Mouse (Mus musculus): ENCODE results near the gene Rhno1. TPM values are rescaled to one million over a fixed set of nuclear protein-coding genes. Genes with fewer than 3 reads are reported as not detected.

Gene Rhno1
- total and polyA plus RNA-seq, 2 experiments from 2014 or later, result 22.8 to 53.9 TPM

DNA sequence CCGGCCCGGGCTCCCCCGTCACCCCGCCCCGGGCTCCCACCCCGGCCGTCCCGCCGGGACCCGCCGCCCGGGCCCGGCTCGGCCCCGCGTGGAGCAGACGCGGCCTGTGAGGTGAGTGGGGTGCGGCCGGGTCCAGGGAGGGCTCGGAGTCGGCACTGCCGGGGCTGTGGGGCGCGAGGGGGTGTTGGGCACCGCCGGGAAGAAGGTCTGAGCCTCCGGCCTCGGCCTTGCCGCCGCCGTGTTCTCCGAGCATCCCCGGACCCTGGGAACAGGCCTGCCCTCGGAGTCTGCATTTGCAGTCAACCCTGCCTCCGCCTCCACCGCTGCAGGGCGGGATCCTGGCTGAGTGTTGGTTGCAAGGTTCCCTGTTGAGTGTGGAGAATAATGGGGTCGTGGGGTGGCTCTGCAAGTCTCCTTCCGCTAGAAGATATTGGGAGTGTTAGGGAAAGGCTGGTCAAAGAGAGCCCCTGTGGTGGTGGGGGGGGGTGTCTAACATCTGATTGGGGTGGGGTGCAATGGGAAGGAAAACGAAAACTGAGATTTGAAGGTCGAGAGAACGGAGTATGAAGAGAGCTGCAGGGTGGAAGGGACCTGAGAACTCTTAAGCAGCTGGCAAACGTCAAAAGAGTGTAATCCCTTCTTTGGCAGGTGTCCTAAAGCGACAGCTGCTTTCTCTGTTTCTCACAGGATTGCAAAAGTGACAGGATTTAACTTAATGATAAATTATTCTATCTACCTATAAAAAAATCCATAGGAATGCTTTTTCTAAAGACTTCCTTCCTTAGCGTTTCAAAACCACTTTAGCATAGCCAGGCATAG, 505 bp upstream of the Rhno1 start:
- Histone ChIP-seq H3K9ac (replicated peaks; ENCODE audit: low read length) (peak overlapping the region; percentile 75), H3K4me3 (ENCODE audit: low read length) (peak overlapping the region; percentile 89), H3K9me3 (ENCODE audit: low read length) (no peaks in the 10 kb centered on the region), H3K4me1 (ENCODE audit: insufficient read depth, low read length) (no peaks in the 10 kb centered on the region), H3K4me2 (ENCODE audit: low read depth, low read length) (peak overlapping the region; percentile 100), H3K27ac (peak overlapping the region; percentile 83), H3K27me3 (ENCODE audit: insufficient read depth, low read length) (no peaks in the 10 kb centered on the region), H3K36me3 (ENCODE audit: insufficient read depth, low read length) (no peaks in the 10 kb centered on the region; the same call in 1 of the 2 replicates)
- peak; percentile 1; the same call in 1 of the 2 replicates for ATAC-seq
- peak; percentile 37 for DNase-seq (ENCODE audit: low spot score)
- no peak for TF ChIP-seq CTCF (IDR thresholded peaks at IDR 0.05; ENCODE audit: low read depth)
- under 1% methylated on average over 44 of the region's 46 CpGs for WGBS

DNA sequence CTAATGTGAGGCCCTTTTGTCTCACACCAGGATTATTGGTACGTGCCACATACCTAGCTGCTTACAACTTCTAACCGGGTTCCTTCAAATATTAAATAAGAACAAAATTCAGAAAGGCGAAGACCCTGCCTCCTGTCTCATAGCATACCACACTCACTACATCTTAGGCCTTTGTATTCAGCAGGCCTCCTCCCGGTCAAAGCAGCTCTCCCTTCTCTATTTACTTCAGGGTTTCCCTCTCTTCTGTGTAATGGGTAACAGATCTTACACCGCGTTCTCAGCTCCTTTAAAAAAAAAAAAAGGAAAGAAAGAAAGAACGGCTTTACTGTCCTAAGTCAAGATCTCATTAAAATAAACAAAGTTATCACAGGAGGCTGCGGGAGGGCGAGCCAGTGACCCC, 810 bp downstream of the Rhno1 start:
- no peaks in the 10 kb centered on the region for H3K27me3 ChIP-seq (ENCODE audit: insufficient read depth, low read length)
- H3K4me2 ChIP-seq (ENCODE audit: low read depth, low read length), result peak overlapping the region; percentile 100
- ATAC-seq (no peak), DNase-seq (ENCODE audit: low spot score) (no peak)
- H3K9ac ChIP-seq (replicated peaks; ENCODE audit: low read length), result peak overlapping the region; percentile 75
- H3K27ac ChIP-seq, result peak overlapping the region; percentile 83
- H3K36me3 ChIP-seq (ENCODE audit: insufficient read depth, low read length), result peaks cover 4% of the 10 kb centered on the region; the same call in 1 of the 2 replicates
- WGBS, result 12% methylated on average over 9 of the region's 9 CpGs
- TF ChIP-seq CTCF (IDR thresholded peaks at IDR 0.05; ENCODE audit: low read depth), result no peak
- H3K4me3 ChIP-seq (ENCODE audit: low read length), result peak overlapping the region; percentile 89
- no peaks in the 10 kb centered on the region for H3K4me1 ChIP-seq (ENCODE audit: insufficient read depth, low read length)
- H3K9me3 ChIP-seq (ENCODE audit: low read length), result no peaks in the 10 kb centered on the region

DNA sequence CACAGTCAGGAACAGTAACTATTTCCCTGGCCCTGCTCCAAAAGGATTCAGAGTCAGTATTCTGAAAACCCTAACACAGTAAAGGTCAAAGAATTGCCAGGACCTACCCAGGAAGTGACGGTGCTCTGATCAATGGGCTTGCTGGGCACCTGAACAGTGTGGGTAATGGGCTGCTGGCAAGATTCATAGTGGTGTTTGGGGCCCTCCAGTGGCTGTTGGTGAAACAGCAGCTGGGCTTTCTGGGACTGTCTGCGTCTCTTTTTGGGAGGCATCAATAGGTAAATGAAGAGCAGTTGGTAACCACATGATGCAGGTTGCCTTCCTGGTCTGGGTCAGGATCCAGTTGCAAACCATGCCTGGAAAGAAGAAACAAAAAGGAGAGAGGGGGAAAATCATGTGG, 3.7 kb downstream of the Rhno1 start:
- peak; percentile 83 for DNase-seq (ENCODE audit: low spot score)
- peak; percentile 95 for TF ChIP-seq CTCF (IDR thresholded peaks at IDR 0.05; ENCODE audit: low read depth)
- WGBS, result 6% methylated on average over 2 of the region's 2 CpGs

DNA sequence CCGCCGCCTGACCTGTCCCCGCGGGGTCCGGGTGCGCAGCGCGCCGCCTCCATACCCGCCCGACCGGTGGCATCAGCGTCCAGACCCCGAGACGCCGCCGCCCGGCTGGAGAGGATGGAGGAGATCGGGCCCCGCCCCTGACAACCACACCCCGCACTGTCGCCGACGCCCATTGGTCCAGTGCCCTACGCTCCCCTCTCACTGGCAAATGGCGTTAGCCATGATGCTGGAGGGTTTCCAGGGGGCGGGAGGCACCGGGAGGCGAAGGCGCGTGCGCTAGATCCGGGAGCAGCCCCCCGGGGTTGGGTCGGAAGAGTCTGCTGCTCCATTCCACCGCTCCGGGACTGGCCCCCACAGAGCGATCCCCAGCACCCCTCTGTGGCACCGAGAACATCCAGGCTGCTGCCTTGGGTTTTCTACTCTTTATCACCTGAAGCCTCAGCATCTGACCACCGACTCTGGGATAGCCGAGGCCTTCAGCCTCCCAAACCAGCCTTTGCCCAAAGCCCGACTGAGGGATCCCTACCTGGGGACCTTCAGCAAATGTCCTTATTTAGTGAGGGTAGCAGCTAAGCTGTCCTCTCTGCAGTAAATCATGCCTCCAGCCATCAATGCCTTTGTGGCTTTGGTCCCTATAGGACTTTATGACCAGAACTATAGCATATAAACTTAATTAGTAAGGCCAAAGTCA, 6.8 kb downstream of the Rhno1 start, which contains the start of gene Tulp3:
Gene Tulp3 (minus strand): TSS at position 126 of the 691 bp plus-strand sequence.
- Histone ChIP-seq H3K4me1 (ENCODE audit: insufficient read depth, low read length) (0 out of 2 replicates have a peak, but pooled peaks cover 4% of the 10 kb centered on the region), H3K27ac (peak within 1 kb of the TSS; percentile 95), H3K9ac (replicated peaks; ENCODE audit: low read length) (peak within 1 kb of the TSS; percentile 83), H3K4me2 (ENCODE audit: low read depth, low read length) (peak within 1 kb of the TSS; percentile 62), H3K36me3 (ENCODE audit: insufficient read depth, low read length) (peaks cover 4% of the 10 kb centered on the region; the same call in 1 of the 2 replicates), H3K4me3 (ENCODE audit: low read length) (peak within 1 kb of the TSS; percentile 75), H3K27me3 (ENCODE audit: insufficient read depth, low read length) (no peaks in the 10 kb centered on the region), H3K9me3 (ENCODE audit: low read length) (no peaks in the 10 kb centered on the region)
- under 1% methylated on average over 39 of the region's 42 CpGs for WGBS
- DNase-seq (ENCODE audit: low spot score) (peak; percentile 99), ATAC-seq (peak; percentile 98)
- TF ChIP-seq CTCF (IDR thresholded peaks at IDR 0.05; ENCODE audit: low read depth), result no peak

More for the DNA sequence above, 3.7 kb downstream of the Rhno1 start:
- no peak overlapping the region for H3K4me2 ChIP-seq (ENCODE audit: low read depth, low read length)
- H3K27me3 ChIP-seq (ENCODE audit: insufficient read depth, low read length), result no peaks in the 10 kb centered on the region
- H3K9me3 ChIP-seq (ENCODE audit: low read length), result no peaks in the 10 kb centered on the region
- H3K9ac ChIP-seq (replicated peaks; ENCODE audit: low read length), result no peak overlapping the region
- no peak for ATAC-seq
- H3K36me3 ChIP-seq (ENCODE audit: insufficient read depth, low read length), result peaks cover 4% of the 10 kb centered on the region; the same call in 1 of the 2 replicates
- H3K4me1 ChIP-seq (ENCODE audit: insufficient read depth, low read length), result 0 out of 2 replicates have a peak, but pooled peaks cover 2% of the 10 kb centered on the region
- H3K4me3 ChIP-seq (ENCODE audit: low read length), result no peak overlapping the region
- no peak overlapping the region for H3K27ac ChIP-seq

DNA sequence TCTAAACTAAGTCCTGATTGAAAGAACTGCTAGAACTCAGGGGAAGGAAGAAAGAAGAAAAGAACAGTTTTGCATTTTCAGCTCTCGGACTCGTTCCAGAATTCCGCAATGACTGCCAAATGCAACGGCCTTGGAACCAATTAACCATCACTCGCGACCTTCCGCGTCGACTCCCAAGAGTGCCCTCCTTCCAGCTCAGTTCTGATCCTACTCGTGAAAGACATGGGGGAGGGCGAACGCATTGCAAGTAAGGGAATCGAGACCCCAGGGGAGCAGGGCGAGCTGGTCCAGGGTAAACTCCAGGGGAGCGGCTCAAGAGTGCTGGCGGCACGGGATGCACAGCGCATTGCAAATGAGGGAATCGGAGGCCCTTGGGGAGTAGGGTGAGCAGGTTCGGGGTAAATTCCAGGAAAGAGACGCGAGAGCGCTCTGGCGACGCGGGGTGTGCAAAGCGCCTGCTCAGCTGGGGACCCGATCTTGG, 7.5 kb downstream of the Rhno1 start:
- H3K9me3 ChIP-seq (ENCODE audit: low read length), result no peaks in the 10 kb centered on the region
- peak overlapping the region; percentile 75 for H3K4me3 ChIP-seq (ENCODE audit: low read length)
- no peaks in the 10 kb centered on the region for H3K27me3 ChIP-seq (ENCODE audit: insufficient read depth, low read length)
- peak overlapping the region; percentile 95 for H3K27ac ChIP-seq
- 0 out of 2 replicates have a peak, but pooled peaks cover 4% of the 10 kb centered on the region for H3K4me1 ChIP-seq (ENCODE audit: insufficient read depth, low read length)
- H3K36me3 ChIP-seq (ENCODE audit: insufficient read depth, low read length), result peaks cover 4% of the 10 kb centered on the region; the same call in 1 of the 2 replicates
- TF ChIP-seq CTCF (IDR thresholded peaks at IDR 0.05; ENCODE audit: low read depth), result no peak; the same call in 1 of the 2 replicates
- ATAC-seq (peak; percentile 84), DNase-seq (ENCODE audit: low spot score) (peak; percentile 75)
- peak overlapping the region; percentile 83 for H3K9ac ChIP-seq (replicated peaks; ENCODE audit: low read length)
- peak overlapping the region; percentile 62 for H3K4me2 ChIP-seq (ENCODE audit: low read depth, low read length)
- under 1% methylated on average over 27 of the region's 28 CpGs for WGBS

DNA sequence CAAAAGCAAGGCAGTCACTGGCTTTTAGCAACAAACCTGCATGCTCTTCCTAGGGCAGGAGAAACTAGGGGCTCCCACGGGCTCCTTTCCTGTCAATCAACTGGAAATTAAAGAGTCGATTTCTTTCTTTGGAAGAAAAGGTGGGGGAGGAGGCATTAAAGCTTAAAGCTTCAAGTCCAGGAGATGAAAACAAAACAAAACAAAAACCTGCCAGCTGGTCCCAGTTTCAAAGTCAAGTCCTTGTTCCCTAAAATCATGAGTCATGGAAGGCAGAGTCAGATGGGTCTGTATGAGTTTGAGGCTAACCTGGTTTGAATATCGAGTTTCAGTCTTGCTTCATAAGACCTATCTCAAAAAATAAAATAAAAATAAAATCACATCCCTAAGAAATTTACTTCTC, 8.6 kb downstream of the Rhno1 start:
- H3K36me3 ChIP-seq (ENCODE audit: insufficient read depth, low read length), result peaks cover 4% of the 10 kb centered on the region; the same call in 1 of the 2 replicates
- 0 out of 2 replicates have a peak, but pooled peaks cover 4% of the 10 kb centered on the region for H3K4me1 ChIP-seq (ENCODE audit: insufficient read depth, low read length)
- H3K9ac ChIP-seq (replicated peaks; ENCODE audit: low read length), result peak overlapping the region; percentile 83; the same call in 1 of the 2 replicates
- no peak for DNase-seq (ENCODE audit: low spot score)
- ATAC-seq, result no peak
- TF ChIP-seq CTCF (IDR thresholded peaks at IDR 0.05; ENCODE audit: low read depth), result no peak
- H3K4me2 ChIP-seq (ENCODE audit: low read depth, low read length), result peak overlapping the region; percentile 62
- H3K9me3 ChIP-seq (ENCODE audit: low read length), result no peaks in the 10 kb centered on the region
- WGBS, result 37% methylated on average over 3 of the region's 3 CpGs
- H3K4me3 ChIP-seq (ENCODE audit: low read length), result 0 out of 2 replicates have a peak overlapping the region, but pooled peaks have one; percentile 75
- no peaks in the 10 kb centered on the region for H3K27me3 ChIP-seq (ENCODE audit: insufficient read depth, low read length)
- no peak overlapping the region for H3K27ac ChIP-seq

All from hindbrain, postnatal 0 days (tissue).